Mouse (Mus musculus) erythroblast, embryonic 14.5 days (primary cell): ENCODE data around the gene Kctd13.

ENCODE experiments used
- GATA1 ChIP-seq: IDR thresholded peaks from 2 replicates; pipeline ENCODE4 v1.6.1; 2012; ENCODE audit warnings: low read length, inconsistent platforms, mixed read lengths
- TAL1 ChIP-seq: IDR thresholded peaks from 3 replicates; pipeline ENCODE4 v1.6.1; 2012; ENCODE audit warnings: low read length, inconsistent platforms, mixed read lengths

GRCm38 (mm10) chr7:126959780-126960179 is 31.1 kb downstream of the Kctd13 start:
- TF ChIP-seq GATA1 (no peak), TAL1 (no peak)
